Mouse (Mus musculus) megakaryocyte-erythroid progenitor cell, adult 5-6 weeks (primary cell): ENCODE measurements at regions not wholly inside any gene's neighbourhood (a gene's known extent, or its start where the extent isn't known, plus 50 kb on each side); places are given as distances from the start of the nearest gene placed in this dataset.
A peak's percentile ranks its signal among the peaks of the same experiment; 100 is the strongest.

Experiments used
- ATAC-seq: replicated peaks from 2 replicates; pipeline ENCODE4 v1.8.0; 2016; ENCODE audit warnings: mild to moderate bottlenecking, inconsistent platforms; ENCODE audit not compliant: severe bottlenecking, poor library complexity, low FRiP score, low TSS enrichment

- ATAC-seq = no peak
These were observed 183.2 kb upstream of the Adgrl2 start for GRCm38 (mm10) chr3:149173537-149173936.

GRCm38 (mm10) chr3:149171766-149172165 lies 181.4 kb upstream of the Adgrl2 start:
- no peak for ATAC-seq

GRCm38 (mm10) chr3:149170191-149170590 lies 179.8 kb upstream of the Adgrl2 start:
- ATAC-seq = no peak

GRCm38 (mm10) chr3:149169442-149169841 lies 179.1 kb upstream of the Adgrl2 start:
- ATAC-seq = no peak

GRCm38 (mm10) chr3:149167997-149168396 lies 177.6 kb upstream of the Adgrl2 start:
- no peak for ATAC-seq

- ATAC-seq = no peak
These were observed 174.4 kb upstream of the Adgrl2 start for GRCm38 (mm10) chr3:149164804-149165203.

- no peak for ATAC-seq
These were observed 173.2 kb upstream of the Adgrl2 start for GRCm38 (mm10) chr3:149163591-149163990.

GRCm38 (mm10) chr3:149160833-149161232 lies 170.5 kb upstream of the Adgrl2 start:
- ATAC-seq = no peak

- ATAC-seq = no peak
These were observed 167.0 kb upstream of the Adgrl2 start for GRCm38 (mm10) chr3:149157381-149157780.

GRCm38 (mm10) chr3:149152312-149152711 lies 162.0 kb upstream of the Adgrl2 start:
- ATAC-seq = no peak

- ATAC-seq = peak; percentile 64
These were observed 160.4 kb upstream of the Adgrl2 start for GRCm38 (mm10) chr3:149150796-149151195.

- ATAC-seq = no peak
These were observed 158.3 kb upstream of the Adgrl2 start for GRCm38 (mm10) chr3:149148608-149149007.

- no peak for ATAC-seq
These were observed 157.6 kb upstream of the Adgrl2 start for GRCm38 (mm10) chr3:149147916-149148315.

- ATAC-seq = no peak
These were observed 156.3 kb upstream of the Adgrl2 start for GRCm38 (mm10) chr3:149146673-149147072.

GRCm38 (mm10) chr3:149140461-149140860 lies 150.1 kb upstream of the Adgrl2 start:
- ATAC-seq = no peak

- ATAC-seq = no peak
These were observed 143.9 kb upstream of the Adgrl2 start for GRCm38 (mm10) chr3:149134028-149134938.

- ATAC-seq = no peak
These were observed 128.5 kb upstream of the Adgrl2 start for GRCm38 (mm10) chr3:149118806-149119205.

GRCm38 (mm10) chr3:149117684-149118056 lies 127.3 kb upstream of the Adgrl2 start:
- no peak for ATAC-seq

GRCm38 (mm10) chr3:149117018-149117683 lies 126.8 kb upstream of the Adgrl2 start:
- ATAC-seq = no peak

GRCm38 (mm10) chr3:149116604-149117003 lies 126.2 kb upstream of the Adgrl2 start:
- no peak for ATAC-seq

GRCm38 (mm10) chr3:149115901-149116300 lies 125.5 kb upstream of the Adgrl2 start:
- ATAC-seq = no peak
